Mouse (Mus musculus) cerebellum, adult 2 months (tissue): ENCODE data around the gene Ldhb.

Experiments
- CTCF ChIP-seq: fragments of 200-500 bp; IDR thresholded peaks from 2 replicates; pipeline ENCODE4 v1.5.1; 2011; ENCODE audit warnings: low read depth, mild to moderate bottlenecking, control low read depth, low read length, moderate library complexity, borderline replicate concordance; ENCODE audit not compliant: insufficient read depth
- POLR2A ChIP-seq: fragments of 200-500 bp; IDR thresholded peaks from 2 replicates; pipeline ENCODE4 v1.6.1; 2011; ENCODE audit warnings: low read length, control low read depth, borderline replicate concordance; ENCODE audit not compliant: insufficient read depth

- TF ChIP-seq CTCF (no peak), POLR2A (peak; percentile 85)
Observed at GRCm38 (mm10) chr6:142507785-142508162, at the start of gene Ldhb.
